Mouse (Mus musculus) midbrain, postnatal 0 days (tissue): ENCODE data around the gene Ndufa8. TPM values are rescaled to one million over a fixed set of nuclear protein-coding genes. Genes with fewer than 3 reads are reported as not detected.

Source experiments
- ATAC-seq: fragments of 200-750 bp; cut with Nextera tagmentation; 2 replicates; pipeline ENCODE4 v1.8.0; 2017; ENCODE audit warnings: moderate number of reproducible peaks, mild to moderate bottlenecking, moderate TSS enrichment, moderate library complexity; ENCODE audit not compliant: low FRiP score
- DNase-seq: peaks from one replicate; pipeline ENCODE4 v3.0.0-alpha.2; 2015; ENCODE audit warnings: low spot score
- H3K27ac ChIP-seq: fragments of 300-500 bp; sonication (generic); 2 replicates; pipeline ENCODE4 v1.5.1; 2014; ENCODE audit warnings: low read depth, mild to moderate bottlenecking, low read length, mixed read lengths
- H3K27me3 ChIP-seq: fragments of 300-500 bp; sonication (generic); 2 replicates; pipeline ENCODE4 v1.6.1; 2014; ENCODE audit warnings: low read length, control low read depth, mixed read lengths; ENCODE audit not compliant: insufficient read depth
- H3K36me3 ChIP-seq: fragments of 300-500 bp; sonication (generic); 2 replicates; pipeline ENCODE4 v1.6.1; 2014; ENCODE audit warnings: low read length, control low read depth, mixed read lengths; ENCODE audit not compliant: insufficient read depth
- H3K4me1 ChIP-seq: fragments of 300-500 bp; sonication (generic); 2 replicates; pipeline ENCODE4 v1.6.1; 2014; ENCODE audit warnings: mild to moderate bottlenecking, control low read depth, antibody characterized with exemption, low read length, mixed read lengths; ENCODE audit not compliant: insufficient read depth
- H3K4me2 ChIP-seq: fragments of 300-500 bp; sonication (generic); 2 replicates; pipeline ENCODE4 v1.6.1; 2014; ENCODE audit warnings: low read depth, mild to moderate bottlenecking, low read length, mixed read lengths; ENCODE audit not compliant: poor library complexity, severe bottlenecking
- H3K4me3 ChIP-seq: fragments of 300-500 bp; sonication (generic); 2 replicates; pipeline ENCODE4 v1.5.1; 2014; ENCODE audit warnings: low read depth, mild to moderate bottlenecking, low read length, moderate library complexity
- H3K9ac ChIP-seq: fragments of 300-500 bp; sonication (generic); replicated peaks from 2 replicates; pipeline ENCODE4 v1.6.1; 2014; ENCODE audit warnings: mild to moderate bottlenecking, low read length, moderate library complexity, mixed read lengths; ENCODE audit not compliant: poor library complexity, severe bottlenecking
- H3K9me3 ChIP-seq: fragments of 300-500 bp; sonication (generic); 2 replicates; pipeline ENCODE4 v1.6.1; 2016; ENCODE audit warnings: low read length, control low read depth
- CTCF ChIP-seq: IDR thresholded peaks from 2 replicates; pipeline ENCODE4 v1.5.1; 2016; ENCODE audit warnings: antibody characterized with exemption, mild to moderate bottlenecking
- WGBS: fragments of 180-500 bp; shearing (Covaris S2); extraction: QIAGEN DNeasy Blood & Tissue Kit; methylation state at CpG from one replicate; pipeline ENCODE4 v1.1.7; 2014; 5-methylcytosine and 5-hydroxymethylcytosine counted together
- polyA plus RNA-seq: library from polyadenylated mRNA; unstranded; fragments of >200 nt; fragmentation: Nextera tagmentation; extraction: Ambion mirVana; gene quantifications from 2 replicates; pipeline ENCODE4 v1.2.1, GENCODE M21; 2015
- total RNA-seq: library from RNA; depleted of rRNA; stranded (reverse); fragments of >200 nt; gene quantifications from 2 replicates; pipeline ENCODE4 v1.2.3, GENCODE M21; 2014

The Ndufa8 gene
- total and polyA plus RNA-seq, 2 experiments from 2014 or later = 95.2 to 339 TPM

DNA sequence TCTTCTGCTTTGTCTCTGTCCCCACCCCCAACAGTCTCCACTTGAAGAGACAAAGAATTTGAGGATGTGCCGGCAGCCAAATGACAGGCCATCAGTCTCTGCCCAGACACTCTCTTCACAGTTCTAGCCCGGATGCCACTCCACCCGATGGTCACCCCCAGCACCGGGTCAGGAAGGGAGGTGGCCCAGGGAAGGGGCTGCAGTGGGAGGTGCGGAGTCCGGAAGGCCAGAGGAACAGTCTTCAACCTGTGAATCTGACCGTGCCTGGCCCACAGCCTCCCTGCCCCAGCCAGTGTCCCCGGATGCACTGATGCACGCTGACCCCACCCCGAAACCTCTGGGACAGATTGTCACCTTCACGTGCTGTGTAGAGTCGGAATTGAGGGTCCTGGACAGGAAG lies 36.2 kb downstream of the Ndufa8 start:
- Histone ChIP-seq H3K36me3 (no peaks in the 10 kb centered on the region), H3K4me1 (peaks cover 3% of the 10 kb centered on the region; the same call in 1 of the 2 replicates), H3K9me3 (no peaks in the 10 kb centered on the region), H3K27ac (no peak overlapping the region), H3K27me3 (0 out of 2 replicates have a peak, but pooled peaks cover 5% of the 10 kb centered on the region), H3K4me2 (no peak overlapping the region), H3K4me3 (no peak overlapping the region), H3K9ac (no peak overlapping the region)
- WGBS = 68% methylated on average over 12 of the region's 12 CpGs
- TF ChIP-seq CTCF = no peak
- DNase-seq (no peak), ATAC-seq (no peak)

DNA sequence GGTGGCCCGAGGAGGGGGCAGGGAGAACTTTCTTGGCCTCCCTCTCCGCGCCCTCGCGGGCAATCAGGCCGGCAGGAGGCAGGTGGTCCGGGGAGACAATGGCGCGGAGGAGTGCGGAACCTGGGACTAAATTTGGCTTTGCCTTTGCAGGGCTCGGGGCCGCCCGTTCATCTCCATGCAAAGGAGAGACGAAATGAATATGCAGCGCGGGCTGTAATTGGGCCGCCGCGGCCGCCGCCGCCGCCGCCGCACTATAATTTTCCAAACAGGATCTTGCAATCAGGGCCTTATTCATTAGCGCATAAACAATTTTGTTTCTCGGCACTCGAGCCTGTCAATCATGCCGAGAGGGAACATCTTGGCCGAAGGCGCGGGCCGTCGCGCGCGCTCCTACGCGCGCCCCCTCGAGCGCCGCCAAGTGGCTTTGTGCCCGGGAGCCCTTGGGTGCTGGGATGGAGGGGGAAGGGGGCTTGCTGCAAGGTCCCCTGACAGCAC lies 37.8 kb downstream of the Ndufa8 start:
- Histone ChIP-seq H3K36me3 (no peaks in the 10 kb centered on the region), H3K4me1 (peaks cover 3% of the 10 kb centered on the region; the same call in 1 of the 2 replicates), H3K9ac (peak overlapping the region; percentile 59), H3K4me3 (peak overlapping the region; percentile 47), H3K27ac (no peak overlapping the region), H3K4me2 (peak overlapping the region; percentile 83), H3K9me3 (no peaks in the 10 kb centered on the region), H3K27me3 (0 out of 2 replicates have a peak, but pooled peaks cover 5% of the 10 kb centered on the region)
- ATAC-seq (peak; percentile 34; the same call in 1 of the 2 replicates), DNase-seq (peak; percentile 14)
- peak; percentile 59 for TF ChIP-seq CTCF
- under 1% methylated on average over 44 of the region's 44 CpGs for WGBS

DNA sequence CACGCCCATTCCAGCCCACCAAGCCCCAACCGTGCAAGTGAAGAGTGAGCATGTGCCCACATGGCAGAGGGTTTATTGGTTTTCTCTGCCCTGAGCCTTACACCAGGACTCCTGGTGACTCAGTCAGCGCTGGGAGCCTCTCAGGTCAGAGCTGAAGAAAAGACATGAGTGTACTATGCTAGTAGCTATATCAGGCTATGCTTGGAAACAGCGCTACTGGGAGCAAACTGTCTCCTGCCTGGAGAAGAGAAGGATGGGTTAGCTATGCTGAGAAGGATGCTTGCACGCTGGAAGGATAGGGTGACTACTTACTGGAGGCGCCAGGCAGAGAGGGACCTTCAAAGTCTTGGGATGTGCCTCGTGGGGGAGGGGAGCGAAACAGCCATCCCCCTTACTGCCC lies 38.6 kb downstream of the Ndufa8 start:
- no peak overlapping the region for H3K4me3 ChIP-seq
- TF ChIP-seq CTCF = no peak
- DNase-seq (no peak), ATAC-seq (no peak)
- peaks cover 3% of the 10 kb centered on the region; the same call in 1 of the 2 replicates for H3K4me1 ChIP-seq
- H3K4me2 ChIP-seq = peak overlapping the region; percentile 83; the same call in 1 of the 2 replicates
- no peak overlapping the region for H3K27ac ChIP-seq
- 0 out of 2 replicates have a peak, but pooled peaks cover 5% of the 10 kb centered on the region for H3K27me3 ChIP-seq
- no peaks in the 10 kb centered on the region for H3K36me3 ChIP-seq
- H3K9ac ChIP-seq = no peak overlapping the region
- H3K9me3 ChIP-seq = no peaks in the 10 kb centered on the region
- 51% methylated on average over 8 of the region's 8 CpGs for WGBS

DNA sequence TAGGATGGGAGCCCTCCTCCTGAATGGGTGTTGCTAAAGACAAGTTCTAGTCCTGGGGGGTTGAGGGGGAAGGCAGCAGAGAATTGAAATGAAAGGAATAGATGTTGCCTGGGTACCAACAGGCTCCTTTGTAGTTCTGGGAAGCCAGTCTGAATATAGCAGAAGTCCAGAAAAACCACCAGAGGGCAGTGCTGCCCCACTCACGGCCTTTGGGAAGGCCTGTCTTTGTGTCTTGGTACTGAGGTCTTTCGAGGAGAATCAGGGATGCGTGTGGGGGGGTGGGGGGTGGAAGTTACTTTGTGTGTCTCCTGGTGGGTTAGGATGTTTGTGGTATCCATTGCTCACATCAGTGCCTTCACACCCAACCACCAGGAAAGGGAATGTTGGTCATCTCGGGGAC lies 39.8 kb downstream of the Ndufa8 start:
- Histone ChIP-seq H3K27ac (no peak overlapping the region), H3K27me3 (0 out of 2 replicates have a peak, but pooled peaks cover 5% of the 10 kb centered on the region), H3K9me3 (no peaks in the 10 kb centered on the region), H3K4me1 (peaks cover 3% of the 10 kb centered on the region; the same call in 1 of the 2 replicates), H3K4me2 (no peak overlapping the region), H3K9ac (no peak overlapping the region), H3K4me3 (no peak overlapping the region), H3K36me3 (no peaks in the 10 kb centered on the region)
- WGBS = 20% methylated on average over 4 of the region's 4 CpGs
- ATAC-seq (peak; percentile 62; the same call in 1 of the 2 replicates), DNase-seq (peak; percentile 90)
- TF ChIP-seq CTCF = peak; percentile 85

DNA sequence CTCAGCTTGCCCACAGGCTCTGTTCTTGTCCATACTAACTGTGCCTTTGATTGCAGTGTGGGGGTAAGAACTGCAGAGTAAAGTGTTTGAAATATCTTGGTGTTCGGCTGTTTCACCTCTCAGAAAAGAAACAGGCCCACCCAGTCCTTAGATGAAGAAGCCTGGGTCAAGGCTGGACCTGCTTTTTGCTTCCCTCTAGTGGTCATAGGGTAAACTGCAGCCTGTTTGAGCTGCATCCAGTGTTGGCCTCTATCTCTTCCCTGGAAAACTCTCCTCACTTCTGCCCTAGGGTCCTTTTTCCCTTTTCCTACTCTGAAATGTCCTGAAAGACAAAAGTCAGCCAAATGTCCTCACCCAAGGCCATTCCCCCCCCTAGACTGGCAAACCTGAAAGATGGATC lies 41.1 kb downstream of the Ndufa8 start:
- Histone ChIP-seq H3K9me3 (no peaks in the 10 kb centered on the region), H3K9ac (no peak overlapping the region), H3K4me1 (peaks cover 3% of the 10 kb centered on the region; the same call in 1 of the 2 replicates), H3K36me3 (no peaks in the 10 kb centered on the region), H3K4me3 (no peak overlapping the region), H3K4me2 (no peak overlapping the region), H3K27ac (no peak overlapping the region), H3K27me3 (0 out of 2 replicates have a peak, but pooled peaks cover 5% of the 10 kb centered on the region)
- DNase-seq (peak; percentile 68), ATAC-seq (no peak)
- 25% methylated on average over 1 of the region's 1 CpGs for WGBS
- peak; percentile 89 for TF ChIP-seq CTCF

DNA sequence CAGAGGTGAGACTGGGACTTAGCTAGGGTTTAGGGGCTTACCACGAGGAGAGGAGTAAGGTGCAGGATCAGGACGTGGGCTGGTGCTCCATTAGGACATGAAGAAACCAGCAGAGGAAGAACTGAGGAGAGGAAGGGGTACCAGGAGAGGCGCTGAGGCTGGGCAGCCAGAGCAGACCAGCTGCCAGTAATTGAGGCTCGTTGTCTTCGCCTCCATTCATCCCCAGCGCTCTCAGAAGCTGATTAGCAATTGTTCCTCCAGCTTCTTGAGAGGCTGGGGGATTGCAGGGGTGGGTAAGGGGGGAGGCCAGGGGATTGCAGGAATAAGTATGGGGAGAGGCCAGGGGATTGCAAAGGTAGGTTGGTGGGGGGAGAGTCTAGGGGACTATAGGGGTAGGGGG lies 47.0 kb downstream of the Ndufa8 start:
- Histone ChIP-seq H3K27ac (no peak overlapping the region), H3K36me3 (no peaks in the 10 kb centered on the region), H3K27me3 (no peaks in the 10 kb centered on the region), H3K4me3 (no peak overlapping the region), H3K9me3 (no peaks in the 10 kb centered on the region), H3K4me2 (no peak overlapping the region), H3K4me1 (no peaks in the 10 kb centered on the region), H3K9ac (no peak overlapping the region)
- DNase-seq (no peak), ATAC-seq (no peak)
- TF ChIP-seq CTCF = no peak
- WGBS = 41% methylated on average over 6 of the region's 6 CpGs
